Mouse (Mus musculus) T-cell, adult 2 months (primary cell): ENCODE data around the gene Phlpp1.

Source experiments
- DNase-seq: peaks from one replicate; pipeline ENCODE4 v3.0.0; 2022; ENCODE audit warnings: low spot score

Phlpp1 gene

GRCm38 (mm10) chr1:106316641-106317304, 145.2 kb downstream of the Phlpp1 start:
- no peak for DNase-seq

- DNase-seq: no peak
Observed at GRCm38 (mm10) chr1:106318341-106318740, 146.8 kb downstream of the Phlpp1 start.

- DNase-seq: no peak
Observed at GRCm38 (mm10) chr1:106320583-106320982, 149.0 kb downstream of the Phlpp1 start.

GRCm38 (mm10) chr1:106321432-106322126, 150.0 kb downstream of the Phlpp1 start:
- DNase-seq: no peak

- DNase-seq: no peak
Observed at GRCm38 (mm10) chr1:106326691-106327090, 155.1 kb downstream of the Phlpp1 start.

GRCm38 (mm10) chr1:106342100-106342499, 170.5 kb downstream of the Phlpp1 start:
- DNase-seq: no peak

GRCm38 (mm10) chr1:106345265-106345664, 173.7 kb downstream of the Phlpp1 start:
- no peak for DNase-seq

- no peak for DNase-seq
Observed at GRCm38 (mm10) chr1:106346776-106347175, 175.2 kb downstream of the Phlpp1 start.

GRCm38 (mm10) chr1:106349116-106349515, 177.6 kb downstream of the Phlpp1 start:
- no peak for DNase-seq

GRCm38 (mm10) chr1:106351512-106351911, 180.0 kb downstream of the Phlpp1 start:
- DNase-seq: no peak

- no peak for DNase-seq
Observed at GRCm38 (mm10) chr1:106352801-106353511, 181.4 kb downstream of the Phlpp1 start.

GRCm38 (mm10) chr1:106353993-106354392, 182.4 kb downstream of the Phlpp1 start:
- DNase-seq: no peak

GRCm38 (mm10) chr1:106359474-106359873, 187.9 kb downstream of the Phlpp1 start:
- no peak for DNase-seq

- DNase-seq: no peak
Observed at GRCm38 (mm10) chr1:106362841-106363604, 191.5 kb downstream of the Phlpp1 start.

GRCm38 (mm10) chr1:106369330-106369729, 197.8 kb downstream of the Phlpp1 start:
- DNase-seq: no peak

GRCm38 (mm10) chr1:106372446-106372845, 200.9 kb downstream of the Phlpp1 start:
- DNase-seq: no peak

GRCm38 (mm10) chr1:106373656-106374055, 202.1 kb downstream of the Phlpp1 start:
- no peak for DNase-seq

GRCm38 (mm10) chr1:106374274-106374673, 202.7 kb downstream of the Phlpp1 start:
- no peak for DNase-seq

GRCm38 (mm10) chr1:106374971-106375370, 203.4 kb downstream of the Phlpp1 start:
- no peak for DNase-seq

- DNase-seq: no peak
Observed at GRCm38 (mm10) chr1:106376003-106376402, 204.5 kb downstream of the Phlpp1 start.

GRCm38 (mm10) chr1:106380465-106380864, 208.9 kb downstream of the Phlpp1 start:
- no peak for DNase-seq

- DNase-seq: no peak
Observed at GRCm38 (mm10) chr1:106386542-106386941, 215.0 kb downstream of the Phlpp1 start.
